In the genomic region with DNA sequence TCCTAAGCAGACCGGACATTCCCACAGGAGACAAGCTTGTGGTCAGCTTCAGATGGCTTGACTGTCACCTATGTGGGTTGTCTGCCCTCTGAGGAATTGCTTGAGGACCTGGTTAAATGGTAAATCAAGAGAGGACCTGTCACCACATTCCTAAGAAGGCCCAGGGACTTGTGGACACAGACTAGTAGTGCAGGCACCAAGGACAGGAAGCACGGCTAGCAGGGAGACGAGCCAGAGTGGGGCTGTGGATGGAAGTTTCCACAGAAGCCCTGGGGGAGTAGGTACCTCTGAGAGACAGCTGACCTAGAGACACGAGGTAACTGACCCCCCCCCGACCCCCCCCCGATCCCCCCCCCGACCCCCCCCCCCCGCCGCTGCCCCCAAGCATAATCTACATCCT, we compare ENCODE assay signal across 9 mouse cellular contexts. TPM values are rescaled to one million over a fixed set of nuclear protein-coding genes. Genes with fewer than 3 reads are reported as not detected.
DNase-seq lines count a peak whose midpoint lies in the region; ATAC-seq lines count a peak whose summit lies in the region.
"Had no signal": no experiment of that assay in that cellular context is flagged by ENCODE, and none has a peak within 500 bp of the region (broad histone marks: within the 10 kb centered on the region; RNA-seq: fewer than 3 reads in every experiment).

No protein-coding gene starts in this region.

- no peak overlapping the region for H3K4me2 ChIP-seq in kidney, embryonic 16.5 days (replicated peaks; ENCODE audit: low read depth, low read length)
- no peak overlapping the region for H3K4me2 ChIP-seq in neural tube, embryonic 13.5 days
- H3K4me2 ChIP-seq: liver, embryonic 11.5 days had no signal

- peaks cover 47% of the 10 kb centered on the region for H3K4me1 ChIP-seq in kidney, embryonic 16.5 days (ENCODE audit: insufficient read depth, low read length)
- peaks cover 61% of the 10 kb centered on the region for H3K4me1 ChIP-seq in hindbrain, embryonic 10.5 days (replicated peaks)
- peaks cover 57% of the 10 kb centered on the region for H3K4me1 ChIP-seq in neural tube, embryonic 13.5 days (replicated peaks)

- no peak overlapping the region for H3K4me3 ChIP-seq in kidney, embryonic 16.5 days (ENCODE audit: low read length)
- H3K4me3 ChIP-seq in hindbrain, embryonic 10.5 days: no peak overlapping the region
- no peak overlapping the region for H3K4me3 ChIP-seq in neural tube, embryonic 13.5 days

- no peaks in the 10 kb centered on the region for H3K9me3 ChIP-seq in kidney, embryonic 16.5 days (ENCODE audit: low read length)
- H3K9me3 ChIP-seq in hindbrain, embryonic 10.5 days: 0 out of 2 replicates have a peak, but pooled peaks cover 3% of the 10 kb centered on the region
- H3K9me3 ChIP-seq in neural tube, embryonic 13.5 days: no peaks in the 10 kb centered on the region

- no peak for ATAC-seq in kidney, embryonic 16.5 days (ENCODE audit: low FRiP score, low TSS enrichment)
- no peak for ATAC-seq in neural tube, embryonic 13.5 days (ENCODE audit: low read depth)
- ATAC-seq in inflammation-experienced regulatory T-cells, adult 6 months: no peak
- no peak for ATAC-seq in cerebellum, adult (ENCODE audit: insufficient number of reproducible peaks, low FRiP score, low TSS enrichment)

- no peak for DNase-seq in kidney, adult 11 months
- DNase-seq in adrenal gland, postnatal 36 days: peak; percentile 57 to 63
- no peak for DNase-seq in hindbrain, embryonic 10.5 days (ENCODE audit: low spot score)

- WGBS in kidney, embryonic 16.5 days: 11% methylated on average over 9 of the region's 9 CpGs
- WGBS in hindbrain, embryonic 10.5 days: 35% methylated on average over 9 of the region's 9 CpGs
- 37% methylated on average over 9 of the region's 9 CpGs for WGBS in neural tube, embryonic 13.5 days

- H3K36me3 ChIP-seq in kidney, embryonic 16.5 days (ENCODE audit: insufficient read depth, low read length): 0 out of 2 replicates have a peak, but pooled peaks cover 3% of the 10 kb centered on the region
- H3K36me3 ChIP-seq in hindbrain, embryonic 10.5 days: no peaks in the 10 kb centered on the region
- no peaks in the 10 kb centered on the region; the same call in none of the 2 replicates for H3K36me3 ChIP-seq in neural tube, embryonic 13.5 days

- peak overlapping the region; percentile 70 for H3K27ac ChIP-seq in kidney, embryonic 16.5 days (ENCODE audit: low read length)
- peak overlapping the region; percentile 70 for H3K27ac ChIP-seq in hindbrain, embryonic 10.5 days
- H3K27ac ChIP-seq in neural tube, embryonic 13.5 days (replicated peaks): peak overlapping the region; percentile 43

- H3K27me3 ChIP-seq in kidney, embryonic 16.5 days (ENCODE audit: insufficient read depth, low read length): no peaks in the 10 kb centered on the region
- H3K27me3 ChIP-seq in hindbrain, embryonic 10.5 days (ENCODE audit: insufficient read depth, poor library complexity, severe bottlenecking): no peaks in the 10 kb centered on the region
- no peaks in the 10 kb centered on the region for H3K27me3 ChIP-seq in neural tube, embryonic 13.5 days

- no peak overlapping the region for H3K9ac ChIP-seq in kidney, embryonic 16.5 days (replicated peaks; ENCODE audit: low read length)
- H3K9ac ChIP-seq in neural tube, embryonic 13.5 days: no peak overlapping the region

RNA-seq across cellular contexts. Expression of a gene that starts 39.4 kb away (rescaled TPM):
- polyA plus RNA-seq in kidney, embryonic 16.5 days (2015; fragmentation: Nextera tagmentation; extraction: Ambion mirVana): 13.7 and 15.9 TPM in 2 replicates
- total RNA-seq in adrenal gland, postnatal 36 days (2021): 10 to 100 TPM; 41.3 to 51.0 TPM
- polyA plus RNA-seq in hindbrain, embryonic 10.5 days (2016; fragmentation: Nextera tagmentation; extraction: Ambion mirVana): 12.7 and 14.0 TPM in 2 replicates
- polyA plus RNA-seq in neural tube, embryonic 13.5 days (2015; fragmentation: Nextera tagmentation; extraction: Ambion mirVana): 19.1 and 20.0 TPM in 2 replicates
- under 1 TPM in 2 of 3 experiments, not detected in 1; 0.62 TPM for polyA plus RNA-seq in inflammation-experienced regulatory T-cells, adult 6 months (2017; shearing (Covaris generic))
- total RNA-seq: neutrophil, adult 5-6 weeks had no signal

Comparison
In these comparisons a context has a peak if more than half of its experiments do, and no peak if none do; other contexts are left out.
1. DNase-seq: peak in adrenal gland, postnatal 36 days (2 of 2); none in kidney, adult 11 months (single experiment) and hindbrain, embryonic 10.5 days (single experiment).
2. Peak in every context shown above with its lines, with median percentiles within 50 percentile points of each other: H3K27ac ChIP-seq.